Mouse (Mus musculus) neural tube, embryonic 13.5 days (tissue): ENCODE data around the gene Acads. TPM values are rescaled to one million over a fixed set of nuclear protein-coding genes. Genes with fewer than 3 reads are reported as not detected.
"Not testable (repeated sequence)": the region's sequence is repeated elsewhere in the genome, so short reads cannot be mapped to it uniquely, and the experiment has no call there.

ENCODE experiments used
- ATAC-seq: fragments of 200-750 bp; cut with Nextera tagmentation; 2 replicates; pipeline ENCODE4 v1.8.0; 2017; ENCODE audit warnings: low read depth, mild to moderate bottlenecking, moderate TSS enrichment, moderate library complexity
- H3K27ac ChIP-seq: fragments of 300-500 bp; sonication (generic); replicated peaks from 2 replicates; pipeline ENCODE4 v1.5.1; 2015; ENCODE audit warnings: moderate library complexity, mild to moderate bottlenecking, inconsistent platforms
- H3K27me3 ChIP-seq: fragments of 300-500 bp; sonication (generic); 2 replicates; pipeline ENCODE4 v1.6.1; 2015; ENCODE audit warnings: mild to moderate bottlenecking, inconsistent platforms
- H3K36me3 ChIP-seq: fragments of 300-500 bp; sonication (generic); 2 replicates; pipeline ENCODE4 v1.6.1; 2015; ENCODE audit warnings: mild to moderate bottlenecking, inconsistent platforms
- H3K4me1 ChIP-seq: fragments of 300-500 bp; sonication (generic); replicated peaks from 2 replicates; pipeline ENCODE4 v1.6.1; 2015; ENCODE audit warnings: inconsistent platforms
- H3K4me2 ChIP-seq: fragments of 300-500 bp; sonication (generic); 2 replicates; pipeline ENCODE4 v1.6.1; 2015; ENCODE audit warnings: inconsistent platforms, mild to moderate bottlenecking, moderate library complexity
- H3K4me3 ChIP-seq: fragments of 300-500 bp; sonication (generic); 2 replicates; pipeline ENCODE4 v1.5.1; 2015; ENCODE audit warnings: mild to moderate bottlenecking, inconsistent platforms
- H3K9ac ChIP-seq: fragments of 300-500 bp; sonication (generic); 2 replicates; pipeline ENCODE4 v1.6.1; 2015; ENCODE audit warnings: moderate library complexity, mild to moderate bottlenecking, inconsistent platforms
- H3K9me3 ChIP-seq: fragments of 300-500 bp; sonication (generic); 2 replicates; pipeline ENCODE4 v1.6.1; 2016; ENCODE audit warnings: inconsistent platforms
- WGBS: fragments of 180-500 bp; shearing (Covaris S2); methylation state at CpG from one replicate; pipeline ENCODE4 v1.1.7; 2015; 5-methylcytosine and 5-hydroxymethylcytosine counted together
- polyA plus RNA-seq: library from polyadenylated mRNA; unstranded; fragments of >200 nt; fragmentation: Nextera tagmentation; extraction: Ambion mirVana; gene quantifications from 2 replicates; pipeline ENCODE4 v1.2.1, GENCODE M21; 2015

The Acads gene
- polyA plus RNA-seq, 1 experiment from 2014 or later: 29.1 TPM

GRCm38 (mm10) chr5:115076144-115076901 lies 42.8 kb downstream of the Acads start:
- H3K4me1 ChIP-seq: peaks cover 14% of the 10 kb centered on the region
- no peaks in the 10 kb centered on the region for H3K9me3 ChIP-seq
- no peak overlapping the region for H3K4me3 ChIP-seq
- no peak overlapping the region for H3K27ac ChIP-seq
- no peak for ATAC-seq
- no peak overlapping the region for H3K9ac ChIP-seq
- no peaks in the 10 kb centered on the region for H3K27me3 ChIP-seq
- 59% methylated on average over 5 of the region's 5 CpGs for WGBS
- no peak overlapping the region for H3K4me2 ChIP-seq
- peaks cover 20% of the 10 kb centered on the region for H3K36me3 ChIP-seq

- ATAC-seq: no peak
- H3K36me3 ChIP-seq: peaks cover 20% of the 10 kb centered on the region
- H3K27me3 ChIP-seq: no peaks in the 10 kb centered on the region
- WGBS: 84% methylated on average over 4 of the region's 4 CpGs
- H3K4me3 ChIP-seq: no peak overlapping the region
- no peak overlapping the region for H3K9ac ChIP-seq
- H3K27ac ChIP-seq: no peak overlapping the region
- no peaks in the 10 kb centered on the region for H3K9me3 ChIP-seq
- peaks cover 17% of the 10 kb centered on the region for H3K4me1 ChIP-seq
- no peak overlapping the region for H3K4me2 ChIP-seq
These were observed 44.4 kb downstream of the Acads start for GRCm38 (mm10) chr5:115074749-115075148.

- not testable (repeated sequence) for H3K4me3 ChIP-seq, H3K4me2 ChIP-seq, ATAC-seq, H3K27ac ChIP-seq, H3K9ac ChIP-seq, H3K9me3 ChIP-seq, H3K27me3 ChIP-seq
- Histone ChIP-seq H3K36me3 (peaks cover 20% of the 10 kb centered on the region), H3K4me1 (peaks cover 17% of the 10 kb centered on the region)
- WGBS: 12% methylated on average over 8 of the region's 8 CpGs
These were observed 45.8 kb downstream of the Acads start for GRCm38 (mm10) chr5:115073306-115073705.

GRCm38 (mm10) chr5:115072143-115072542 lies 47.0 kb downstream of the Acads start:
- no peak overlapping the region for H3K9ac ChIP-seq
- no peak overlapping the region for H3K27ac ChIP-seq
- H3K27me3 ChIP-seq: no peaks in the 10 kb centered on the region
- no peak overlapping the region for H3K4me3 ChIP-seq
- WGBS: 95% methylated on average over 7 of the region's 7 CpGs
- H3K4me2 ChIP-seq: no peak overlapping the region
- peaks cover 20% of the 10 kb centered on the region for H3K36me3 ChIP-seq
- ATAC-seq: no peak
- no peaks in the 10 kb centered on the region for H3K9me3 ChIP-seq
- peaks cover 17% of the 10 kb centered on the region for H3K4me1 ChIP-seq

GRCm38 (mm10) chr5:115071096-115071901 lies 47.8 kb downstream of the Acads start:
- no peak for ATAC-seq
- H3K4me2 ChIP-seq: no peak overlapping the region
- H3K27me3 ChIP-seq: no peaks in the 10 kb centered on the region
- H3K36me3 ChIP-seq: peaks cover 17% of the 10 kb centered on the region
- WGBS: 91% methylated on average over 11 of the region's 11 CpGs
- peaks cover 17% of the 10 kb centered on the region for H3K4me1 ChIP-seq
- no peak overlapping the region for H3K27ac ChIP-seq
- H3K9me3 ChIP-seq: no peaks in the 10 kb centered on the region
- no peak overlapping the region for H3K4me3 ChIP-seq
- no peak overlapping the region for H3K9ac ChIP-seq

- no peak for ATAC-seq
- no peak overlapping the region for H3K27ac ChIP-seq
- WGBS: 98% methylated on average over 2 of the region's 2 CpGs
- H3K36me3 ChIP-seq: peaks cover 9% of the 10 kb centered on the region
- H3K4me1 ChIP-seq: peaks cover 17% of the 10 kb centered on the region
- H3K9me3 ChIP-seq: no peaks in the 10 kb centered on the region
- H3K9ac ChIP-seq: no peak overlapping the region
- H3K4me3 ChIP-seq: no peak overlapping the region
- no peak overlapping the region for H3K4me2 ChIP-seq
- no peaks in the 10 kb centered on the region for H3K27me3 ChIP-seq
These were observed 48.7 kb downstream of the Acads start for GRCm38 (mm10) chr5:115070457-115070856.

- no peak for ATAC-seq
- H3K4me1 ChIP-seq: peaks cover 17% of the 10 kb centered on the region
- no peak overlapping the region for H3K4me3 ChIP-seq
- no peak overlapping the region for H3K9ac ChIP-seq
- WGBS: 86% methylated on average over 3 of the region's 3 CpGs
- no peaks in the 10 kb centered on the region for H3K27me3 ChIP-seq
- H3K9me3 ChIP-seq: no peaks in the 10 kb centered on the region
- no peak overlapping the region for H3K4me2 ChIP-seq
- H3K36me3 ChIP-seq: peaks cover under 1% of the 10 kb centered on the region; the same call in 1 of the 2 replicates
- H3K27ac ChIP-seq: no peak overlapping the region
These were observed 49.5 kb downstream of the Acads start for GRCm38 (mm10) chr5:115069611-115070010.

GRCm38 (mm10) chr5:115068671-115069421 lies 50.3 kb downstream of the Acads start:
- Histone ChIP-seq H3K9me3 (no peaks in the 10 kb centered on the region), H3K36me3 (no peaks in the 10 kb centered on the region), H3K27ac (no peak overlapping the region), H3K4me2 (no peak overlapping the region), H3K27me3 (no peaks in the 10 kb centered on the region), H3K4me1 (peaks cover 17% of the 10 kb centered on the region), H3K4me3 (no peak overlapping the region), H3K9ac (no peak overlapping the region)
- 94% methylated on average over 11 of the region's 11 CpGs for WGBS
- ATAC-seq: no peak

GRCm38 (mm10) chr5:115066245-115066644 lies 52.9 kb downstream of the Acads start:
- Histone ChIP-seq H3K27ac (no peak overlapping the region), H3K9me3 (no peaks in the 10 kb centered on the region), H3K27me3 (no peaks in the 10 kb centered on the region), H3K4me1 (peaks cover 3% of the 10 kb centered on the region), H3K9ac (no peak overlapping the region), H3K36me3 (peaks cover 10% of the 10 kb centered on the region; the same call in 1 of the 2 replicates), H3K4me3 (no peak overlapping the region), H3K4me2 (no peak overlapping the region)
- ATAC-seq: no peak
- WGBS: 87% methylated on average over 4 of the region's 4 CpGs

- no peaks in the 10 kb centered on the region for H3K9me3 ChIP-seq
- H3K4me1 ChIP-seq: no peaks in the 10 kb centered on the region; the same call in 1 of the 2 replicates
- no peak for ATAC-seq
- H3K36me3 ChIP-seq: peaks cover 10% of the 10 kb centered on the region; the same call in 1 of the 2 replicates
- no peak overlapping the region for H3K27ac ChIP-seq
- H3K4me3 ChIP-seq: no peak overlapping the region
- H3K27me3 ChIP-seq: no peaks in the 10 kb centered on the region
- H3K9ac ChIP-seq: no peak overlapping the region
- H3K4me2 ChIP-seq: no peak overlapping the region
- WGBS: 89% methylated on average over 7 of the region's 7 CpGs
These were observed 55.8 kb downstream of the Acads start for GRCm38 (mm10) chr5:115063391-115063790.

GRCm38 (mm10) chr5:115062566-115062965 lies 56.6 kb downstream of the Acads start:
- no peak for ATAC-seq
- Histone ChIP-seq H3K4me2 (no peak overlapping the region), H3K4me1 (no peaks in the 10 kb centered on the region; the same call in 1 of the 2 replicates), H3K36me3 (peaks cover 10% of the 10 kb centered on the region; the same call in 1 of the 2 replicates), H3K4me3 (no peak overlapping the region), H3K27ac (no peak overlapping the region), H3K9ac (no peak overlapping the region), H3K27me3 (no peaks in the 10 kb centered on the region), H3K9me3 (no peaks in the 10 kb centered on the region)
- 63% methylated on average over 1 of the region's 1 CpGs for WGBS

- H3K4me2 ChIP-seq: no peak overlapping the region
- no peaks in the 10 kb centered on the region; the same call in 1 of the 2 replicates for H3K4me1 ChIP-seq
- H3K9ac ChIP-seq: no peak overlapping the region
- no peak overlapping the region for H3K27ac ChIP-seq
- ATAC-seq: no peak
- peaks cover 10% of the 10 kb centered on the region; the same call in 1 of the 2 replicates for H3K36me3 ChIP-seq
- H3K4me3 ChIP-seq: no peak overlapping the region
- H3K27me3 ChIP-seq: no peaks in the 10 kb centered on the region
- 91% methylated on average over 3 of the region's 3 CpGs for WGBS
- no peaks in the 10 kb centered on the region for H3K9me3 ChIP-seq
These were observed 58.2 kb downstream of the Acads start for GRCm38 (mm10) chr5:115060977-115061376.
